Mouse (Mus musculus) spleen, adult 2 months (tissue): ENCODE measurements around the gene Psme4.

Source experiments
- CTCF ChIP-seq: fragments of 200-500 bp; IDR thresholded peaks from 2 replicates; pipeline ENCODE4 v1.5.1; 2011; ENCODE audit warnings: mild to moderate bottlenecking, inconsistent platforms; ENCODE audit not compliant: insufficient read depth, insufficient read length, insufficient replicate concordance; ENCODE audit errors: extremely low read depth
- POLR2A ChIP-seq: fragments of 200-500 bp; IDR thresholded peaks from 2 replicates; pipeline ENCODE4 v1.6.1; 2011; ENCODE audit warnings: low read depth, low read length, inconsistent platforms

DNA sequence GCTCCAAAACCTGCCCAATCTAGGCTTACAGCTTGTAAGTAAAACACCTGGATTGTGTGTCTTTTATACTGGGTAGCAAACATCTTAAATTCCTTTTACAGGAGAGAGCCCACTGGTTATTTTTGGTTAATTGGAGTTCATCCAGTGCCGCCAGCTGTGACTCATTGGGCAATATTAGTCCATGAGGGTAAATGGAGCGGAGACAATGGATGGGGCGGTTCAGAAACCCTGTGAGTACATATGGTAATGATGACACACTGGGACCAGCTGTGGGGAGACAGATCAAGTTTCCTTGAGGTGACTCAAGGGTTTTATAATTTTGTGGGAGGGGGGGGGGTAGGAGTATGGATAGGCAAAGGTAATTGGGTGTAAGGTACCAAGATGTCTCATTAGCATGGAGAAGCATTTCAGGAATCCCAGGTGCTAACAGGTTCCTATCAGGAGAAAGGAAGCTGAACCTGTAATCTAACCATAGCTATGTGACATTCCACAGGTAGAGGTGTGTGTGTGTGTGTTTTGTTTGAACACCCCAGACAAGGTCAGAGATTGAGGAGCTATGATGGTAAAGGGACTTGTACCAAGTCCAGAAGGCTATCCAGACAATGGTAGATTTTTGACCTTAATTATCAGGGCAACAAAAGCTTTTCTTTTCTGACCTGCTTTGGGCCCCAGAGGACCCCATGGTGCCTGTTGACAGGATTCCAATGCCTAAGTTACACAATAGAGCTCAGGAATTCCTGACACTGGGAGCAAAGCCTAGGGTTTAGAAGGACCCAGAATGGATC, 21.3 kb upstream of the Psme4 start:
- TF ChIP-seq CTCF (no peak), POLR2A (no peak)
